Mouse (Mus musculus) mouse trophoblast stem cell (cell line): ENCODE measurements around the gene Prpsap1.

ENCODE experiments used
- in situ Hi-C, 2 experiments: fragments of 300-500 bp; cut with MseI, MboI; formaldehyde crosslinking; loops; 2 replicates in 1 of 2; 3 replicates in 1 of 2; pipeline ENCODE4 v1.15.1; 2025

Prpsap1 gene

DNA sequence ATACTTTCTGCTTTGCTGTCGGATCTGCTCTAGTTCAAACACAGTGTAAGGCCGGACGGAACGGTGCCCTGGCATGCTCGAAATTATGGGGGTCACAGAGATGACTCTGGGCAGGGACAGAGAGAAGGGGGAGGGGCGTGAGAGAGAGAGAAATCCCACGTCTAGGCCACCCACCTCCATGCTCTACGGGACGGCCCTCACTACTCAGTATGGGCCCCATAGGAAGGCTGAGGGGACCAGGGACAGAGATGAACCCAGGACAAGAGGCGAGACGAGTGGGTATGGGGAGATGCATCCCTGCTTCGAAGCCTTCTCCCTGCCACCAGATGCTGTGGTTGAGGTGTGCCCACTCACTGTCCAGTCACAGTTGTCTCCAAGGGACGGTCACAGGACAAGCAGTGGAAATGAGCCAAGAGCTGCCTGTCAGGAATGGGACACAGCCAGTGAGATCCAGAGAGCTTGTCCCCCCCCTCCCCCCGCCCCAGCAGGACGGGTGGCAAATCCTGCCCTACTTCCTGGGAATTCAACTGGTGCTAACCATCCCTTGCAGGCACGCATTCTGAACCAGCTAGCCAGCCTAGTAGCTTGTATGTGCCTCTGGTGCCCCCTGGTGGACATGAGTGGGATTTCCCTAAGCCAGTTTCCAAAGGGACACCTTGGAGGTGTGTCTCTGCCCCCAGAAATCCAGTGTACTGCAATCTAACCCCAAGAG is 48.2 kb downstream of the Prpsap1 start:
- in situ Hi-C loops = loop anchor here in 1 of 2 experiments (10.0 kb wide), 1 partner anchor 121 kb away; no protein-coding TSS in a partner anchor

DNA sequence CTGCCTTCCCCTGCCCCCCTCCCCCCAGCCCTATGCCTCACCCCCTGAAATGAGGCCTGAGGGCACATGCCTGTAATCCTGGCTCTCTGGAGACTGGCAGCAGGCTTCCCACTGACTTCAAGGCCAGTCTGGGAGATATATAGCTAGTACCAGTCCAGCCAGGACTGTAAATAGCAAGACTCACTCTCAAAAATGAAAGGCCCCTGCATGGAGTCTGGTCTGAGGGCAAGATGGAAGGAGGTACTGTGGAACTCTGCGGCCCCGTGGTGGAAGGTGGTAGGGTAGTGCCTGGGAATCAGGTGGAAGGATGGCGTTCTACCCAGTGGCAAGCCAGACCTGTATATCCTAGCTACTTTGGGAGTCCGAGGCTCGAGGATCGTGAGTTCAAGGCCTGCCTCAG is 50.1 kb downstream of the Prpsap1 start:
- in situ Hi-C loops = loop anchor here in 1 of 2 experiments (10.0 kb wide), 1 partner anchor 119 kb away; no protein-coding TSS in a partner anchor

DNA sequence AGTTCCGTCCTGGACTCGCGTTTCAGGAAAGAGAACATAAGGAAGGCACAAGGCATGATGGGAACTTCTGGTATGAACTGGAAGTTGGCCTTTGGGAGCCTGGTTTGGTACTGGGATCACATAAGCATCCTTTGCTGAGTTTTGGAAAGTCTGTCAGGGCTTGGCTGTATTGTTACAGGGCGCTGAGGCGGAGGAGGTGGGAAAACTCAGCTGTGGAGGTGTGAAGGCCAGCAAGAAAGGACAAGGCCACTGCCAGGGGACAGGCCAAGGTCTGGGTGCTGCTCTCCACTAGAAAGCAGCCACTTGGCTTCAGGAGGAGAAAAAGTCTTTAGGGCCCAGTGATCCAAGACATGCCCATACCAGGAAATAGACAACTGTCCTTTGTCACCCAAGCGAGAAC is 50.7 kb downstream of the Prpsap1 start:
- in situ Hi-C loops = loop anchor here in 1 of 2 experiments (10.0 kb wide), 1 partner anchor 119 kb away; no protein-coding TSS in a partner anchor

DNA sequence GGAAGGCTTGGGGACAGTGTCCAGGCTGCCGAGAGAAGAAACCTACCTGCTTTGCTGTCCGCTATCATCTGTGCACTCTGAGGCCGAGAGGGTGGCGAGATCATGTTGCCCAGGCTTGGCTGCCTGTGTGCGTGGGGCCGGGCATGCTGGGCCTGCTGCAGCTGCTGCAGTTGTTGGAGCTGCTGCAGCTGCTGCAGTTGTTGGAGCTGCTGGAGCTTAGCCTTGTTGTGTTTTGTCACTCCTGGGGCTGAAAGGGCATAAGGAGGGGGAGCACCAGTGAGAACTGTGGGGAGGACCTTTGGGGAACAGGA is 51.2 kb downstream of the Prpsap1 start:
- in situ Hi-C loops = loop anchor here in 1 of 2 experiments (10.0 kb wide), 1 partner anchor 118 kb away; no protein-coding TSS in a partner anchor

DNA sequence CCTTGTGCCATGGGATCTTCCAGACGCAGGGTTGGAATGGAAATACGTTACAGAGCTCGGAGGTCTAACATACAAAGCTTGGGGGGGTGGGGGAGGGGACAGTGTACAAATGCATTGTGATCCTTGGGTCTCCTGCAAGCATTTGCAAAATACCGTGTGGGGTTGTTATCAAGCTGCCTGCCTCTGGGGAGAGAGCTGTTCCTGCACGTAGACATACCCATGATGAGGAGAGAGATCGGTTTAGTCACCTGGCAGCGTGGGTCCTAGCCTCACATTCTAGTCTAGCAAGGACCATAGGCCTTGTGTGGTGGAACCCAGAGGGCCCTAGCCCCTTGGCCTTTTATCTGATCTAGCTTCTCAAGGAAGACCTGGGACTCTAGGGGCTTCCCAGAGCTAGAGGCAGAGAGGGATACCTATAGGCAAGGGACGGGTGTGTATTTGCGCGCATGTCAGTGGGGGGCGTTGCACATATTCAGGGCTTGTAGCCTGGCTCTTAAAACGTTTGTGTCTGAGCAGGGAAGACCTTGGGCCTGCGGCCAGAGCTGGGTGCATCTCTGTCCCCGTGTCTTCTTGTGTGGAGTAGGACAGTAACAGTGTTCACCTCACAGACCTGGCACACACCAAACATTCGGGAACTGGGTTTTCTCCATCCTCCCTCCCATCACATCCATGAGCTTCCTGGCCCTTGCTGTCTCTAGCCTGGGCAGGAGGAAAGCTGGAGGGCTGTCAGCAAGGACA is 51.7 kb downstream of the Prpsap1 start:
- in situ Hi-C loops = loop anchor here in 1 of 2 experiments (10.0 kb wide), 1 partner anchor 117 kb away; no protein-coding TSS in a partner anchor

DNA sequence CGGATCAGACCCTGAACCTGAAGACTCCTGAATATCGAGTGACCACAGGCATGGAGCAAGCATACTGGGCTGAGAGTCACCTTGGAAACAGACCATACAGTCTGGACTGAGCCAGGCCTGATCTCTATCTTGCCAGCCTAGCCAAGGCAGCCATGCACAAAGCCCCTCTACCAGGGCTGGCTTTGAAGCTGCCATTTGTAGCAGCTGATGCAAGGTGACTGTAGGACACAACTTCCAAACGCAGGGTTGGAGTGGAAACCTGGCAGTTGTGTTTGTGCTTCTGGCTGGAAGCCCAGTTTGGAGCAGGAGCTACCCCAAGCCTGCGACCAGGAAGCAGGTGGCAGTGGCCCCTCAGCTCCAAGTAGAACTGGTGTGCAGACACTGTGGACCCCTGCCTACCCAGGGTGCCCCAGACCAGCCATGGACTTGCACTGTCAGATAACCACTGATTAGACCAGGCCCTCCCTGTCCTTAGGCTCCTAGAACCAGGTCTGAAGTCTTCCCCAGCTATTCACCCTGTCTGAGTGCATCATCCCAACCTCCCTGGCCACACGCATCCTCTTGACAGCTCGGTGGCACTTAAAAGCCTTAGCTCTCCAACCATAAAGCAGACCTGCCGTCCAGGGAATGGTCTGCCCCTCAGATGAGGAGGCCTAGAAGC is 53.5 kb downstream of the Prpsap1 start:
- in situ Hi-C loops = loop anchor here in 1 of 2 experiments (10.0 kb wide), 1 partner anchor 116 kb away; no protein-coding TSS in a partner anchor

DNA sequence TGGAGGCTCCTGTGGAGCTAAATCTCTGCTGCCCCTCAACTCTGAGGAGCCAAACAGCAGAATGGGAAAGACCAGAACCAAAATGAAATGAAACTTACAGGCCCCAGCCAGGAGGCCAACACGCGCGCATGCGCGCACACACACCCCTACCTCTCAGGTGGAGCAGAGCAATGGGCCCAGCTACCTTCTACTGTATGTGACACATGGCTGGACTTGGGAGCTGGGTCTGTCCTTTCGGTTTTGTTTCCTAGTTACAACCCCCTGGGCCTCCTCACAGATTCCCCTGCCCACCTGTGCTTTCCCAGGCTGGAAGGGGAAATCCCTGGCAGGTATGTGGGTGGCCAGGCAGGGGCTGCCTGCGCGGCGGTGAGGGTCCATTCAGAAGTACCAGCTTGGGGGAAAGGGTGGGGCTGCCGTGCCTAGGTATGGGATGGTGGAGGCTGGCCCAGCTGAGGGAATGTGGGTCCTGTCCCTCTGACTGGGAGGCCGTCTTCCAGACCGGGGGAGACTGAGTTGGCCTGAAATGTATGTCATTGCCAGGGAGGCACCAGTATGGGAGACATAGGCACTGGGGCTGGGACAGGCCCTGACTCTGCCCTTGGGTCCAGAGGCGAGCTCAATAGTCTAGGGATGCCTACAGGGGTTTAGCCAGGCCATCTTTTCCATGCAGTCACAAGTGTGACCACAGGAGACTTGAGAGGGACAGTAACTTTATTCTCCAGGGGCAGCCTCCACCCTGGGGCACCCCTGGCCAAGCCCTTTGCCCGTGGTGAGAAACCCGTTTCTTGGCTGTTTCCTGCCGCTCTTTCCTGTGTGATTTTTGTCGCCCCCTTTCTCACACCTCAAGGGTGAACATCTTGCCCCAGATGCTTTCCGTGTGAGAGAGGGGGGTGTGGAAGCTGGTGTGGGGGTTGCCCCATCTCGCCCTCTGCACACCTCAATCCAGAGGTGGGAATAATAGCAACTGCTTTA is 54.4 kb downstream of the Prpsap1 start:
- in situ Hi-C loops = loop anchor here in 1 of 2 experiments (10.0 kb wide), 1 partner anchor 115 kb away; no protein-coding TSS in a partner anchor

DNA sequence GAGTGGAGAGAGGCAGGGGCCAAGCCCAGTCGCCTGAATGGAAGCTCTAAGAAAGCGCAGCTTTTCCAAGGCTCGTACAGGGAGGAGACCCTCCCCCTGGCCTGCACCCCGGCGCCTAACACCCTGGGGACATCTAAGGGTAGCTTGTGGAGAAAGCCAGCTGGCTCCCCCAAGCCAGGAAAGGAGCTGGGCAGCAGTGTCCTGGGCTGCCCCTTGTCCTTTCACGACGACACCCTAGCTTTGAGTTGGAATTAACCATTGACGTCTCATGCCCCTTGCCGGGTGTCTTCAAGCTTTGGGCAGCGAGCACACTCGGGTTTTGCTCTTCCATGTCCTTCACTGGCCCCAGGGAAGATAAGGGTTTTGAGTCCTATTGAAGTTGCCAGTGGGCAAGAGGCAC is 56.5 kb downstream of the Prpsap1 start:
- in situ Hi-C loops = no loop called here

DNA sequence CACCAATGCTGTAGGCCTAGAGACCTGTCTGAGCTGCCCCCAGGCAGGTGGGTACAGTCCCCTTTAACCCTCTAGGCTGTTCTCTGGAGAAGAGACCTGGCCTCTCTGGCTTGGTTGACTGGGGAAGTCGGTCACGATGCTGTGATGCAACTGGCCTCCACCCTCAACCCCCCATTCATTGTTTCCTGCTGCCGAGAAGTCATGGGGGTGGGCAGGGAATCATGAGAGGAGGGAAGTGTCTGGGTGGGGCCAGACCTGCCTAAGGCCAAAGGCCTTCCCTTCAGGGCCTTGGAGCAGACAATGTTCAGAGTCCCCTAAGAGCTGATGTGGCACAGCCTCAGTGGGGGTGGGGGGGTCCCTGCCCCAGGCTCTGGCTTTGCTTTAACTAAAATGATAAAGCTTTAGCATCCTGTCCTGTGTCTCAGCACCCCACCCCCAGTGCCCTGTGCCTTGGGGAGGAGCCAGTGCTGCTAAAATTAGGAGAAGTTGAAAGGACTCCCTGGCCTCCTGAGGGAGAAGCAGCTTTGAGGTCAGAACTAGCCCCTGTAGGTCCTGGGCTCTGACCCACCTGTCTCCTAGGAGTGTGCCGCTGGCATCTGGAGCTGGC is 57.2 kb downstream of the Prpsap1 start:
- in situ Hi-C loops = no loop called here

DNA sequence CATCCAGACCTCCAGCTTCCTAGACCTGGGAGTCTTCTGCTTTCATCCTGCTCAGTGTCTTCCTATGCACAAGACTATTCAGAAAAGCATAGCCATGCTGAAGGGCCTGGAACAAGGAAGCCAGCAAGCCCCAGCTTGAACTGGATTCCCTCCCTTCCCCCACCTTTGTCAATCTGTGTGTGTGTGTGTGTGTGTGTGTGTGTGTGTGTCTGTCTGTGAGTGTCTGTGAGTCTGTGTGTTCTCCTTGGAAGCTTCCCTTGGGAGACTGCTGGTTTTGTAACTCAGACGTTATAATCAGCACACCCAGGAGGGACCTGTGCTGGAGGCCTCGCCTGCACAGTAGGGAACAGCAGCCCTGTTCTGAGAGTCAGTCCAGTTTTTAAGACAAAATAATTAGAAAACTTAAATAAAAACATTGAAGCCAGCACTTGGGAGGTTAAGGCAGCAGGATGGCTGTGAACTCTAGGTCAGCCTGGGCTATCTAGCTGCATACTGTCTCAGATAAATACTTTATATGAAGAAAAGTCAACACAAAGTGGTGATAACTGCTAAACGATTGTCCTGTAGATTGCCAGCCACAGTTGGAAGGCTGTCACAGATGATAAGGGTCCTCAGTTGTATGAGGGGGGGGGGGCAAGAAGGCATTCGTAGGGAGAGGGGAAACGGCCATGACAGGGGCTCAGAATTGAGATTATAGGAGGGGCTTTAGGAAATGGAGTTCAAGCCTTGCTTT is 57.8 kb downstream of the Prpsap1 start:
- in situ Hi-C loops = no loop called here

DNA sequence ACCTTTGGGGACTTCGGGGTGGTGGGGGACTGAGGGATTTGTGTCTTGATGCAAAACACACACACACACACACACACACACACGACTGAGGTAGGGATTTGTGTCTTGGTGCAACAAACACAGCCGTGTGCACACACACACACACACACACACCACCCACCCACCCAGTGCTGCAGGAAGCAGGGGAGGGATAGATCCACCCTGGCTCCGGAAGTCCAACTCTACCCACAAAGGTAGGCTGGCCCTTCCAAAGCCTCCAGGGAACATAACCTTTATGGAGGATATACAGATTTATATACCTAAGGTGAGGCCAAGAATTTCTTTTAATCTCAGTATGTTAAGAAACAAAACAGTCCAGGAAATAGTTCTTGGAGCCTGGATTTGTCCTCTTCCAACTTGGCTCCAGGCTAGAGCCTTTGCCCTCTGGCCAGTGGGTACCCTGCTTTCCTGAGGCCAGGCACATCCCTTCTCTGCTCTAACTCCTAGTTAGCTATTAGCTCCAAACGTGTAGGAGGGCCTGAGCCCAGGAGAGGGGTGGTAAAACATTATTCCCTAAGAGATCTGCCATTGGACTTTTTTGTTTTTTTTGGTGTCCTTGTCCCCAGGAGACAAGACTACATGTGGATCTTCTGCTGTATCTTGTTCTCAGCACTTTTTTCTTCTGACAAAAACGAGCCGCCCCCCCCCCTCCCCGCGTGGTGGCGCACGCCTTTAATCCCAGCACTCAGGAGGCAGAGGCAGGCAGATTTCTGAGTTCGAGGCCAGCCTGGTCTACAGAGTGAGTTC is 58.8 kb downstream of the Prpsap1 start:
- in situ Hi-C loops = no loop called here

DNA sequence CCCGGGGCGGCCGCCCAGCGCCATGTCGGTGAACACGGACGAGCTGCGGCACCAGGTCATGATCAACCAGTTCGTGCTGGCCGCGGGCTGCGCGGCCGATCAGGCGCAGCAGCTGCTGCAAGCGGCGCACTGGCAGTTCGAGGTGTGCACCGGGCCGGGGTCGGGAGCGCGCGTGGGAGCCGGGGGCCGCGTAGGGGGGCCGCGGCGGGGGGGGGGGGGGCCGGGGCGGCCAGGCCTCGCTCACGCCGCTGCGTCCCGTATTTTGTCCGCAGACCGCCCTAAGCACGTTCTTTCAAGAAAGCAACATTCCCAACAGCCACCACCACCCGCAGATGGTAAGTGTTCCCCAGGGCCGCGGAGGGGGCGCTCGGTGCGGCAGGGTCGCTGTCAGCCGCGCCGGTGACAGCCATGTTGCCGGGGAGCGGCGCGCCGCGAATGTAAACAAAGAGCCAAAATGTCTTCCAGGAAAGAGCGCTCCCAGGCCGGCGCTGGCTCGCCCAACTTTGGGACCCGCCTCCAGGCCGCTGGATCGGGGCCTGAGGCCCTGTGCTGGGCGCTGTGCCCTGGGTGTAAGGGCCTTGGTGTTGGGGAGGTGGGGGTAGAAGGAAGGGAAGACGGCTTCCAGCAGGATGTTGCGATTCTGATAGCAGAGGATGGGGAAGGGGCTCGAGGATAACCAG is 59.6 kb downstream of the Prpsap1 start:
- in situ Hi-C loops = no loop called here

DNA sequence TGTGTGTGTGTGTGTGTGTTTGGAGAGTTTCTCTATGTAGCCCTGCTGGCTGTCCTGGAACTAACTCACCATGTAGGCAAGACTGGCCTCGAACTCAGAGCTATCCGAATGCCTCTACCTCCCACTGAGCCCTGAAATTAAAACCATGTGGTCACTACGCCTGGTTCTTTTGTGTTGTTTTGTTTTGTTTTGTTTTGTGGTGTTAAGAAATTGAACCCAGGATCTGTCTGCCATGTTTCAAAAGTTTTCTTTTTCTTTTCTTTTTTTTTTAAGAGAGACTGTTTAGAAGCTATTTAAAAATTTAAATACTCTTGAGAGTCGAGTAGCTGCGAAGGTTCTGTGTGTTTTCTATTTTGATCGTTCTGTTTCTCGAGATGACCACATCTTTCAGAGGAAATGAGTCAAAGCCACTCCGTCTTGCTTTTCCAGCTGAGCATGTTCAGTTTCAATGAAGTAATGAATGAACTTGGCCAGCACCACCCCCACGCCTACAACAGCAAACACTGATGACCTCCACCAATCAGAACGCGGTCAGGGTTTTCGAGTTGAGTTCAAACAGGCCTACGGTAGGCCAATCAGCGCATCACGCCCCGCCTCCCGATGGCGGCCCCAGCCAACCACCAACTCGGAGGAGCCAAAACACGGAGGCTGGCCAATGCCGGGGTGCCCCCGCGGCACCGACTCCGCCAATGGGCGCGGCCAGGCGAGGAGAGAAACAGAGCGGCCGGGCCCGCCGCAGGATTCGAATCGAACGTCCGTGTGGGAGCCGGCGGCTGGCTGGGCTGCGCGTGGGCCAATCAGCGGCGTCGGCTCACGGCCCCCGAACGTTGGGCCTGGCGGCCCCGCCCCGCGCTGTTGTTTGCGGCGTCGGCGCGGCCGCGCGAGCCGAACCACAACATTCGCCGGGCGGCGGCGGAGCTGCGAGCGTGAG is 60.4 kb downstream of the Prpsap1 start, which contains the start of gene Ubald2:
TSS of gene Ubald2 (plus strand) at position 739 of the 931 bp plus-strand sequence.
- in situ Hi-C loops = no loop called here

DNA sequence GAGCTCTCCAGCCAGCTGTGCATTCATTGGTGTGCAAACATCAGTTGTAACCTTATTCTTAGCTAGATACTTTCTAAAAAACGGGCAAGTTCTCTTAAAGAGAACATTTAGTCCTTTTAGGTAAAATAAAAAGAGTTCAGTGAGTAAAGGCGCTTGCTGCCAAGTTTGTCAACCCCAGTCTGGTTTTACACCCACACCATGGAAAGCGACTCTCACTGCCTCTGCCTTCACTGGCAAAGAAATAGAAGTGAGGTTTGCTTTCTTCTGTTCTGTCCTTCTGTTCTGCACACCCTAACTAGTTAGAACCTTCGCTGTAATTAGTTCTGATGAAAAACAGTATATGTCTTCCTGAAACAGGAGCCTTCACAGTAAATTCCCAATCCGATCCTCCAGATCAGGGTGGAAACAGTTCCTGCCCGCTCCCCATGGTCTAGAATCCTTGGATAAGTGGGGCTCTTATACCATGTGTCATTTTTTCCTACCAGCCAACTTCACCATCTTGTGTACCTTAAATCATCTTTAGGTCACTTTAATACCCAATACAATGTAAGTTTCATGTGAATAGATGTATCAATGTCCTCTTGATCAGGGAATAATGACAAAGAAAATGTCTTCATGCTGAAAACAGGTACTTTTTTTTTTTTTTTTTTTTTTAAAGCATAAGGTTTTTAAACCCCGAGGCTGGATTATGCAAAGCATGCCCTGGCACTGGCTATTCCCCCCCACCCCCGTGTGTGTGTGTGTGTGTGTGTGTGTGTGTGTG is 61.2 kb downstream of the Prpsap1 start:
- in situ Hi-C loops = no loop called here

DNA sequence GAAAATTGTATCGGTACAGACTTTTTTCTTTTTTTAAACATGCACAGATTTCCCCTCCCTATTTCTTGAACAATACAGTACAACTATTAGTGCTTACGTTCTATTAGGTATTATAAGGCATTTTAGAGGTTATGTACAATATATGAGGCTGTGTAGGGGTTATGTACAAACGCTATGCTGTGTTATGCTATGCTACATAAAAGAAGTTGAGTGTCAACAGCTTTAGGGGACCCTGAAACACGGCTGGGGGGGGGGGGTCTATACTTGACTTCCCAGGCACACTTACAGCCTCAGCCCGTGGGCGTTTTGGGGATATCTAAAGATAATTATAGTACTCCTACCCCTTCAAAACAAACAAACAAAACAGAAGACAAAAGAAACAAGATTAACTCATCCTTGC is 61.9 kb downstream of the Prpsap1 start:
- in situ Hi-C loops = no loop called here

DNA sequence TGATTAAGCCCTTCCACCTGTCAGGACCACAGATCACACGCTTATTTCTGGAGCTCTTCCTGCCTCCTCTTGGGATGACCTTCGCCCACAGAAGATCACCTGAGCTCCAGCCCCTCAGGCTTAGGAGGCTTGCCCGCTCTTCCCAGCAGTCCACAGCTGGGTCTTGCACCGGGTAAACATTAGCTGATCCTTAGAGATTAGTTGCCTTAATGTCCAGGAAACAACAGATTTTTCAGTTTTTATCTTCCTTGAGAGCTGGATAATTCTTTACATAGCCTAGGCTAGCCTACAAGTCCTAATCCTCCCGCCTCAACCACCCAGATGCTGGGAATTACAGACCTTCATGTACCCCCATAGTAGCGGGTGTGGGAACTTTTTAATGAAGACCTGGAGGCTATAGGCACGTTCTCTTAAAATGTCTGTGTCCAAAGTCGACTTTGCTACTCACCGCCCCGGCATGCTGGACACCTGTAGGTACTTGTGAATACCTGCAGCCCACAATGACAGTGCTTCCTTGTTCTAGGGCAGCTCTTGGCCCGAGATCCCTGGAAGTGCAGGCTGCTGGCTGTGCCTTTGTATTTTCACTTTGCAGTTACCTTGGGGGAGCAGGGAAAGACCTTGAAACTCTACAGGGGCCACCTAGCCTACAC is 62.4 kb downstream of the Prpsap1 start:
- in situ Hi-C loops = no loop called here
